ENCODE assay signal across 8 mouse cellular contexts in genomic region chr14:101379663-101380006, GRCm38 (mm10).
DNase-seq lines count a peak whose midpoint lies in the region; ATAC-seq and TF ChIP-seq lines count a peak whose summit lies in the region.

No protein-coding gene starts in this region.

- peak; percentile 2 for DNase-seq in adrenal gland, postnatal 10 days
- no peak for DNase-seq in adrenal gland, adult 18-20 months (ENCODE audit: low spot score in 2 of 2)
- DNase-seq in lung, postnatal 0 days (ENCODE audit: low spot score): no peak
- no peak for DNase-seq in lung, adult 18-20 months
- no peak for DNase-seq in testis, postnatal 10 days (ENCODE audit: low spot score)
- no peak for DNase-seq in T-cell, adult 2 months (ENCODE audit: low spot score)

- no peaks in the 10 kb centered on the region for H3K4me1 ChIP-seq in lung, postnatal 0 days (ENCODE audit: insufficient read depth, low read depth, low read length)
- H3K4me1 ChIP-seq in limb, embryonic 15.5 days: peaks cover 13% of the 10 kb centered on the region; the same call in 1 of the 2 replicates

- no peak overlapping the region for H3K9ac ChIP-seq in lung, postnatal 0 days (replicated peaks; ENCODE audit: low read depth)
- no peak overlapping the region for H3K9ac ChIP-seq in limb, embryonic 15.5 days

- no peak overlapping the region for H3K27ac ChIP-seq in lung, postnatal 0 days (ENCODE audit: low read length)
- no peak overlapping the region for H3K27ac ChIP-seq in limb, embryonic 15.5 days

- TF ChIP-seq EP300 in lung, postnatal 0 days (IDR thresholded peaks at IDR 0.05): no peak

- TF ChIP-seq CTCF in lung, postnatal 0 days (IDR thresholded peaks at IDR 0.05): no peak

- WGBS in lung, postnatal 0 days: 39% methylated on average over 4 of the region's 4 CpGs
- WGBS in limb, embryonic 15.5 days: 52% methylated on average over 4 of the region's 4 CpGs

- no peak for ATAC-seq in lung, postnatal 0 days
- no peak for ATAC-seq in limb, embryonic 15.5 days (ENCODE audit: insufficient number of reproducible peaks, low FRiP score, low TSS enrichment, low read depth)
- ATAC-seq in CD4-positive, CD25-positive, alpha-beta regulatory T cell, adult 4 months: no peak

- no peaks in the 10 kb centered on the region for H3K9me3 ChIP-seq in lung, postnatal 0 days (ENCODE audit: low read length)
- no peaks in the 10 kb centered on the region for H3K9me3 ChIP-seq in limb, embryonic 15.5 days

- no peaks in the 10 kb centered on the region for H3K27me3 ChIP-seq in lung, postnatal 0 days (replicated peaks; ENCODE audit: insufficient read depth, low read length)
- no peaks in the 10 kb centered on the region for H3K27me3 ChIP-seq in limb, embryonic 15.5 days

- H3K36me3 ChIP-seq in lung, postnatal 0 days (ENCODE audit: insufficient read depth, low read length): no peaks in the 10 kb centered on the region
- no peaks in the 10 kb centered on the region for H3K36me3 ChIP-seq in limb, embryonic 15.5 days

- peak overlapping the region; percentile 32; the same call in 1 of the 2 replicates for H3K4me2 ChIP-seq in lung, postnatal 0 days (replicated peaks; ENCODE audit: low read depth, low read length)
- H3K4me2 ChIP-seq in limb, embryonic 15.5 days: peak overlapping the region; percentile 53; the same call in 1 of the 2 replicates

- H3K4me3 ChIP-seq in lung, postnatal 0 days (ENCODE audit: low read depth, low read length): no peak overlapping the region
- no peak overlapping the region for H3K4me3 ChIP-seq in limb, embryonic 15.5 days
